Mouse (Mus musculus): ENCODE measurements at regions not wholly inside any gene's neighbourhood (a gene's known extent, or its start where the extent isn't known, plus 50 kb on each side); places are given as distances from the start of the nearest gene placed in this dataset.

DNA sequence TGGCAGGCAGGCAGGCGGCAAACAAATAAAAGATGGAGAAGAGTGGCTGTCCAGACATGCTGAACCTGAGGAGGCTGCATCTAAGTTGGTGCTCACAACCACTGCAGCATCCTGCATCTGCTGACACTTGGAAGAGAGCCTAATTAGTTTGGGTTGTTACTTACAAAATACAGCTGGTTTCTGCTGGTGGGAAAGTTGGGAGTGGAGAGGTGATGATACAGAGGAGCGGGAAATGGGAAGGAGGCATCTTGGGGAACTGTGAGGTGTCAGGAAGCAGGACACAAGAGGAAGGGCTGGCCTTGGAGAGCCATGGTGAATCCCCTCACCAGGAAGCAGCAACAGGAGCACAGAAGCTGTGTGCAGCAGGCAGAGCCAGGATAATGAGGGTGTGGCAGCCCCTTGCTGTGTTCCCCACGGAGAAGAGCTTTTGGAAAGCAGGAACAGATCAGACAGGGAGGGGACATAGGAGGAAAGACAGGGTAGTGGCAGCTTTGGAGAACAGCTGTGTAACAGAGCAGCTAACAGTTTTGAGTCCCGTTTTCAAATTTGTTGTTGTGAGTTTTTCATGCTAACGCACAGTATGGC lies 58.0 kb upstream of the Coch start:
- TF ChIP-seq CTCF (conservative IDR thresholded peaks at IDR 0.05 in 1 of 2, IDR thresholded peaks at IDR 0.05 in 1 of 2; ENCODE audit: low read depth in 2 of 2, low read length in 2 of 2): no peak
- TF ChIP-seq CHD2 (IDR thresholded peaks at IDR 0.05; ENCODE audit: low read length): no peak
- no peak for TF ChIP-seq POLR2A (IDR thresholded peaks at IDR 0.05; ENCODE audit: low read depth, low read length)
- no peak for TF ChIP-seq MEF2A (IDR thresholded peaks at IDR 0.05; ENCODE audit: borderline replicate concordance, low read depth, low read length)
- TF ChIP-seq TBP (conservative IDR thresholded peaks at IDR 0.05; ENCODE audit: low read depth, low read length): no peak

Data from CH12.LX (cell line).